Mouse (Mus musculus) MEL (cell line): ENCODE results near the gene Pdk2. TPM values are rescaled to one million over a fixed set of nuclear protein-coding genes. Genes with fewer than 3 reads are reported as not detected.

ENCODE experiments used
- DNase-seq: peaks from one replicate; pipeline ENCODE4 v3.0.0; 2011; ENCODE audit warnings: low read depth, low spot score
- H3K27ac ChIP-seq: 2 replicates; pipeline ENCODE4 v1.5.1; 2012; ENCODE audit warnings: low read depth, mild to moderate bottlenecking, control low read depth, low read length, moderate library complexity; ENCODE audit not compliant: control insufficient read depth
- H3K27me3 ChIP-seq, 2 experiments: fragments of 150-350 bp in 1 of 2; sonication (generic) in 1 of 2; 2 replicates each; pipeline ENCODE4 v1.6.1; 2012; ENCODE audit warnings: low read length in 2 of 2, mild to moderate bottlenecking in 2 of 2, improper control_type of control experiment in 1 of 2, moderate library complexity in 1 of 2; ENCODE audit not compliant: insufficient read depth in 2 of 2, control insufficient read depth in 1 of 2
- H3K36me3 ChIP-seq, 2 experiments: 2 replicates each; pipeline ENCODE4 v1.6.1; 2012 to 2014; ENCODE audit warnings: low read length in 2 of 2, improper control_type of control experiment in 1 of 2, inconsistent platforms in 1 of 2, mild to moderate bottlenecking in 1 of 2; ENCODE audit not compliant: insufficient read depth in 2 of 2, control insufficient read depth in 1 of 2
- H3K4me1 ChIP-seq, 2 experiments: fragments of 150-350 bp in 1 of 2; sonication (generic) in 1 of 2; 2 replicates each; pipeline ENCODE4 v1.6.1; 2012; ENCODE audit warnings: low read length in 2 of 2, improper control_type of control experiment in 1 of 2, mild to moderate bottlenecking in 1 of 2; ENCODE audit not compliant: insufficient read depth in 2 of 2, control insufficient read depth in 1 of 2
- H3K4me3 ChIP-seq, 2 experiments: fragments of 150-350 bp in 1 of 2; sonication (generic) in 1 of 2; 2 replicates each; pipeline ENCODE4 v1.5.1; 2012; ENCODE audit warnings: low read depth in 2 of 2, low read length in 2 of 2, mild to moderate bottlenecking in 2 of 2, moderate library complexity in 2 of 2, control low read depth in 1 of 2, improper control_type of control experiment in 1 of 2; ENCODE audit not compliant: control insufficient read depth in 1 of 2, insufficient read depth in 1 of 2
- H3K79me2 ChIP-seq: 2 replicates; pipeline ENCODE4 v1.6.1; 2012; ENCODE audit warnings: mild to moderate bottlenecking, low read length, moderate library complexity; ENCODE audit not compliant: control insufficient read depth, poor library complexity, insufficient read depth
- H3K9ac ChIP-seq: 2 replicates; pipeline ENCODE4 v1.6.1; 2012; ENCODE audit warnings: low read depth, mild to moderate bottlenecking, control low read depth, low read length, moderate library complexity; ENCODE audit not compliant: control insufficient read depth, poor library complexity, severe bottlenecking
- H3K9me3 ChIP-seq: fragments of 150-350 bp; sonication (generic); replicated peaks from 2 replicates; pipeline ENCODE4 v1.6.1; 2012; ENCODE audit warnings: mild to moderate bottlenecking, low read length, improper control_type of control experiment, moderate library complexity; ENCODE audit not compliant: insufficient read depth
- BHLHE40 ChIP-seq: IDR thresholded peaks from 2 replicates; pipeline ENCODE4 v1.6.1; 2012; ENCODE audit warnings: low read depth, mild to moderate bottlenecking, inconsistent platforms, low read length, improper control_type of control experiment, borderline replicate concordance
- CHD1 ChIP-seq: IDR thresholded peaks from 2 replicates; pipeline ENCODE4 v1.6.1; 2012; ENCODE audit warnings: low read depth, mild to moderate bottlenecking, inconsistent platforms, low read length, improper control_type of control experiment
- CHD2 ChIP-seq: IDR thresholded peaks from 2 replicates; pipeline ENCODE4 v1.6.1; 2011; ENCODE audit warnings: low read length, improper control_type of control experiment
- ELF1 ChIP-seq: IDR thresholded peaks from 2 replicates; pipeline ENCODE4 v1.6.1; 2014; ENCODE audit warnings: low read depth, mild to moderate bottlenecking, inconsistent platforms, low read length, improper control_type of control experiment, moderate library complexity
- EP300 ChIP-seq, 2 experiments: IDR thresholded peaks; 2 replicates each; pipeline ENCODE4 v1.6.1; 2011; ENCODE audit warnings: improper control_type of control experiment in 2 of 2, low read length in 2 of 2, low read depth in 1 of 2, mild to moderate bottlenecking in 1 of 2
- GABPA ChIP-seq: IDR thresholded peaks from 2 replicates; pipeline ENCODE4 v1.6.1; 2012; ENCODE audit warnings: low read depth, mild to moderate bottlenecking, inconsistent platforms, low read length, improper control_type of control experiment, moderate library complexity
- KAT2A ChIP-seq: conservative IDR thresholded peaks from 2 replicates; pipeline ENCODE4 v1.6.1; 2012; ENCODE audit warnings: low read depth, low read length, improper control_type of control experiment, inconsistent platforms
- MAZ ChIP-seq: IDR thresholded peaks from 2 replicates; pipeline ENCODE4 v1.6.1; 2012; ENCODE audit warnings: low read depth, mild to moderate bottlenecking, inconsistent platforms, low read length, improper control_type of control experiment
- MEF2A ChIP-seq: IDR thresholded peaks from 2 replicates; pipeline ENCODE4 v1.6.1; 2014; ENCODE audit warnings: low read depth, mild to moderate bottlenecking, inconsistent platforms, low read length, improper control_type of control experiment; ENCODE audit not compliant: poor library complexity, insufficient replicate concordance, severe bottlenecking; ENCODE audit errors: extremely low read depth
- MXI1 ChIP-seq: IDR thresholded peaks from 2 replicates; pipeline ENCODE4 v1.6.1; 2011; ENCODE audit warnings: mild to moderate bottlenecking, low read depth, low read length, improper control_type of control experiment
- MYB ChIP-seq: IDR thresholded peaks from 2 replicates; pipeline ENCODE4 v1.6.1; 2011; ENCODE audit warnings: mild to moderate bottlenecking, low read depth, low read length, improper control_type of control experiment
- MYC ChIP-seq: IDR thresholded peaks from 2 replicates; pipeline ENCODE4 v1.6.1; 2011; ENCODE audit warnings: low read depth, mild to moderate bottlenecking, low read length, improper control_type of control experiment, moderate library complexity
- POLR2A ChIP-seq, 2 experiments: IDR thresholded peaks; 2 replicates each; pipeline ENCODE4 v1.6.1; 2011 to 2012; ENCODE audit warnings: low read length in 2 of 2, mild to moderate bottlenecking in 2 of 2, control low read depth in 1 of 2, improper control_type of control experiment in 1 of 2, low read depth in 1 of 2, moderate library complexity in 1 of 2; ENCODE audit not compliant: control insufficient read depth in 1 of 2, insufficient read depth in 1 of 2, poor library complexity in 1 of 2
- POLR2AphosphoS2 ChIP-seq: IDR thresholded peaks from 2 replicates; pipeline ENCODE4 v1.6.1; 2011; ENCODE audit warnings: low read length, improper control_type of control experiment
- POLR2AphosphoS5 ChIP-seq: IDR thresholded peaks from 2 replicates; pipeline ENCODE4 v1.6.1; 2012; ENCODE audit warnings: low read depth, borderline replicate concordance, mild to moderate bottlenecking, inconsistent platforms, low read length, moderate library complexity, mixed read lengths
- RAD21 ChIP-seq: IDR thresholded peaks from 2 replicates; pipeline ENCODE4 v1.6.1; 2011; ENCODE audit warnings: mild to moderate bottlenecking, low read depth, low read length, improper control_type of control experiment
- TAL1 ChIP-seq: IDR thresholded peaks from 2 replicates; pipeline ENCODE4 v1.6.1; 2012; ENCODE audit warnings: mild to moderate bottlenecking, inconsistent platforms, low read length, moderate library complexity, mixed read lengths
- UBTF ChIP-seq: IDR thresholded peaks from 2 replicates; pipeline ENCODE4 v1.6.1; 2012; ENCODE audit warnings: low read depth, mild to moderate bottlenecking, inconsistent platforms, low read length, improper control_type of control experiment, moderate library complexity, borderline replicate concordance; ENCODE audit not compliant: insufficient read depth
- ZC3H11A ChIP-seq: IDR thresholded peaks from 2 replicates; pipeline ENCODE4 v1.6.1; 2012; ENCODE audit warnings: low read depth, mild to moderate bottlenecking, inconsistent platforms, low read length, improper control_type of control experiment
- ZKSCAN1 ChIP-seq: IDR thresholded peaks from 2 replicates; pipeline ENCODE4 v1.6.1; 2012; ENCODE audit warnings: low read depth, mild to moderate bottlenecking, inconsistent platforms, low read length, improper control_type of control experiment, moderate library complexity
- polyA plus RNA-seq, 2 experiments: library from polyadenylated mRNA; stranded (reverse) in 1 of 2; unstranded in 1 of 2; fragments of >175 nt in 1 of 2; fragments of >200 nt in 1 of 2; gene quantifications; 2 replicates each; pipeline versions ENCODE4 v1.2.1 to v1.2.4; 2012; ENCODE audit warnings: low replicate concordance in 2 of 2, low read depth in 1 of 2; ENCODE audit not compliant: insufficient read length in 2 of 2, insufficient read depth in 1 of 2, missing spikeins in 1 of 2
- total RNA-seq: library from RNA; depleted of rRNA; stranded (reverse); fragments of 300-350 nt; gene quantifications from 2 replicates; pipeline ENCODE4 v1.2.3, GENCODE M21; 2012

Gene Pdk2
- total and polyA plus RNA-seq, 3 experiments: 0.81 to 8.0 TPM; not detected in 1

DNA sequence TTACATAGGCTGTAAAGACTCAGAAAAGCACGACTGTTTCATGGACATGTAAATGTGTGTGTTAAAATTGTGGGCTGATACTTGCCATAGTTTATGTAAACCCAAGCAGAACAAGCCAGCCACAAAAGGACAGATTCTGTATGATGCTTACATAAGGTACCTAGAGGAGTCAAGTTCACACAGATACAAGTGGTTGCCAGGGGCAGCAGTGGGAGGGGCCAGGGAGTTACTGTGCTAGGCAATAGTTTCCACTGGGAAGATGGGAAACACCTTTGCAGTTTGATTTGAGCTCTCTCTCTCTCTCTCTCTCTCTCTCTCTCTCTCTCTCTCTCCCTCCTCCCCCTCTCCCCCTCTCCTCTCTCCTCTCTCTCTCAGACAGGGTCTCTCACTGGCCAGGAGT is 56.0 kb downstream of the Pdk2 start:
- DNase-seq: peak; percentile 29
- H3K79me2 ChIP-seq: peaks cover 3% of the 10 kb centered on the region
- H3K36me3 ChIP-seq: peaks cover 0 to 20% of the 10 kb centered on the region in 2 experiments; a peak in 2 of 4 replicates
- TF ChIP-seq TAL1: no peak
- no peak for TF ChIP-seq UBTF
- TF ChIP-seq MYB: no peak
- no peak for TF ChIP-seq POLR2A (IDR thresholded peaks at IDR 0.05; ENCODE audit: control insufficient read depth in 1 of 2, insufficient read depth in 1 of 2, low read depth in 1 of 2, low read length in 2 of 2, poor library complexity in 1 of 2)
- no peak for TF ChIP-seq ZC3H11A
- no peak for TF ChIP-seq MAZ
- no peak for TF ChIP-seq KAT2A
- no peak for TF ChIP-seq RAD21
- TF ChIP-seq CHD1: no peak
- no peak for TF ChIP-seq EP300 (IDR thresholded peaks at IDR 0.05; ENCODE audit: low read depth in 1 of 2, low read length in 2 of 2)
- no peak for TF ChIP-seq CHD2
- no peak for TF ChIP-seq MYC
- no peak for TF ChIP-seq MXI1
- TF ChIP-seq ELF1: no peak
- no peak for TF ChIP-seq POLR2AphosphoS2
- no peak overlapping the region for H3K4me3 ChIP-seq
- H3K27me3 ChIP-seq: no peaks in the 10 kb centered on the region
- H3K9me3 ChIP-seq: no peaks in the 10 kb centered on the region
- H3K9ac ChIP-seq: no peak overlapping the region
- H3K4me1 ChIP-seq: peaks cover 13 to 24% of the 10 kb centered on the region in 2 experiments
- H3K27ac ChIP-seq: no peak overlapping the region

DNA sequence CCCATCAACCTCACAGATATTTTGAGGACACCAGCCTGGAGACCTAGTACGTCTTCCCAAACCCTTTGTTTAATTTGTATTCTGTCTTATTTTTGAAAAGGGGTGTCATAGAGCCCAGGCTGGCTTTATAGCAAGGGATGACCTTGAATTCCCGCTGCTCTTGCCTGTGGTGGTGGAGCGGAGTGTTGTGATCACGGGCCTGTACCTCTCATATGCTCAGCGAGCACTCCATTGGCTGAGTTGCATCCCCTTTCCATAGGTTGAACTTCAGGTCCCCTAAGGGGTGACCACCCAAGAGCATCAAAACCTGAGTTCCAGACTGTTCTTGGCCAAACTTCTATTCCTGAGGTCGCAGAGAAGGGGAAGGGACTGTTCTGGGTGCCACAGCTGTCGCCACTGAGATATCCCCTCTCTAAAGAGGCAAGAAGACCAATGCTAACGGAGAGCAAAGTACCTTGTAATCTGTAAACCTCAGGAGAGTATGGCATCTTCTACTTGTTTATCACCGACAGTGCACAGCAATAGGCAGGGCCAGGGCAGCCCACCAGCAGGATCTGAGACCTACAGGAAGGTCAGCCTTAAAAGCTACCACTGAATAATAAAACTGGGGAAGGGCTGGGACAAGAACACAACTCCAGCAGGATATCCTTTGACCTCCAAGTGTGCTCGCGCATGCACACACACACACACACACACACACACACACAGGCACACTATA is 61.5 kb downstream of the Pdk2 start:
- Histone ChIP-seq H3K79me2 (no peaks in the 10 kb centered on the region), H3K9me3 (no peaks in the 10 kb centered on the region), H3K4me1 (peaks cover 2 to 8% of the 10 kb centered on the region in 2 experiments; a peak in 3 of 4 replicates), H3K4me3 (peak overlapping the region; percentile 42 to 50), H3K36me3 (peaks cover 0 to 11% of the 10 kb centered on the region in 2 experiments; a peak in 2 of 4 replicates), H3K27ac (0 out of 2 replicates have a peak overlapping the region, but pooled peaks have one; percentile 5), H3K9ac (peak overlapping the region; percentile 58), H3K27me3 (no peaks in the 10 kb centered on the region)
- DNase-seq: peak; percentile 28
- no peak for TF ChIP-seq GABPA
- TF ChIP-seq POLR2AphosphoS5: no peak
- no peak for TF ChIP-seq ZKSCAN1
- no peak for TF ChIP-seq MXI1
- peak; percentile 30; the same call in 1 of the 2 replicates for TF ChIP-seq TAL1
- no peak for TF ChIP-seq MEF2A
- TF ChIP-seq BHLHE40: no peak
